Mouse (Mus musculus) common myeloid progenitor, adult 5-6 weeks (primary cell): ENCODE measurements around the gene Prkcq. TPM values are rescaled to one million over a fixed set of nuclear protein-coding genes. Genes with fewer than 3 reads are reported as not detected.

Experiments used
- ATAC-seq: replicated peaks from 2 replicates; pipeline ENCODE4 v1.8.0; 2016; ENCODE audit warnings: low read depth, mild to moderate bottlenecking, moderate TSS enrichment, inconsistent platforms; ENCODE audit not compliant: poor library complexity, severe bottlenecking
- total RNA-seq: library from RNA; stranded (forward); fragments of 200-1000, 187-1606 nt; gene quantifications from 2 replicates; pipeline ENCODE4 v1.2.3, GENCODE M21; 2017

The Prkcq gene
- total RNA-seq, 1 experiment from 2014 or later = 10.1 TPM

GRCm38 (mm10) chr2:11280247-11280646 is 108.3 kb downstream of the Prkcq start:
- no peak for ATAC-seq

- no peak; the same call in 1 of the 2 replicates for ATAC-seq
These were observed 116.1 kb downstream of the Prkcq start for GRCm38 (mm10) chr2:11287834-11288530.

GRCm38 (mm10) chr2:11288531-11288846 is 116.6 kb downstream of the Prkcq start:
- peak; percentile 92 for ATAC-seq

- no peak for ATAC-seq
These were observed 119.0 kb downstream of the Prkcq start for GRCm38 (mm10) chr2:11290931-11291330.

GRCm38 (mm10) chr2:11291570-11292405 is 119.9 kb downstream of the Prkcq start:
- no peak for ATAC-seq

GRCm38 (mm10) chr2:11293144-11293543 is 121.2 kb downstream of the Prkcq start:
- no peak for ATAC-seq

GRCm38 (mm10) chr2:11294643-11295191 is 122.8 kb downstream of the Prkcq start:
- ATAC-seq = no peak

- ATAC-seq = no peak
These were observed 126.9 kb downstream of the Prkcq start for GRCm38 (mm10) chr2:11298811-11299210.

- 0 out of 2 replicates have a peak, but pooled peaks have one; percentile 45 for ATAC-seq
These were observed 127.5 kb downstream of the Prkcq start for GRCm38 (mm10) chr2:11299366-11299765.

GRCm38 (mm10) chr2:11300362-11300761 is 128.5 kb downstream of the Prkcq start:
- peak; percentile 82 for ATAC-seq

- peak; percentile 83 for ATAC-seq
These were observed 148.3 kb downstream of the Prkcq start for GRCm38 (mm10) chr2:11320241-11320640.

GRCm38 (mm10) chr2:11322396-11322795 is 150.5 kb downstream of the Prkcq start:
- no peak for ATAC-seq

- ATAC-seq = no peak
These were observed 155.4 kb downstream of the Prkcq start for GRCm38 (mm10) chr2:11327280-11327679.

- ATAC-seq = no peak
These were observed 157.7 kb downstream of the Prkcq start for GRCm38 (mm10) chr2:11329407-11330224.

- ATAC-seq = peak; percentile 50
These were observed 159.9 kb downstream of the Prkcq start for GRCm38 (mm10) chr2:11331528-11332446.

- ATAC-seq = peak; percentile 67
These were observed 160.6 kb downstream of the Prkcq start for GRCm38 (mm10) chr2:11332469-11332868.

GRCm38 (mm10) chr2:11333301-11334017 is 161.6 kb downstream of the Prkcq start:
- peak; percentile 73 for ATAC-seq

GRCm38 (mm10) chr2:11336320-11336719 is 164.4 kb downstream of the Prkcq start:
- peak; percentile 22 for ATAC-seq
